Mouse (Mus musculus): ENCODE data around the gene Gm5415.
A peak's percentile ranks its signal among the peaks of the same experiment; 100 is the strongest.
"Not testable (repeated sequence)": the region's sequence is repeated elsewhere in the genome, so short reads cannot be mapped to it uniquely, and the experiment has no call there.

Gm5415 gene

DNA sequence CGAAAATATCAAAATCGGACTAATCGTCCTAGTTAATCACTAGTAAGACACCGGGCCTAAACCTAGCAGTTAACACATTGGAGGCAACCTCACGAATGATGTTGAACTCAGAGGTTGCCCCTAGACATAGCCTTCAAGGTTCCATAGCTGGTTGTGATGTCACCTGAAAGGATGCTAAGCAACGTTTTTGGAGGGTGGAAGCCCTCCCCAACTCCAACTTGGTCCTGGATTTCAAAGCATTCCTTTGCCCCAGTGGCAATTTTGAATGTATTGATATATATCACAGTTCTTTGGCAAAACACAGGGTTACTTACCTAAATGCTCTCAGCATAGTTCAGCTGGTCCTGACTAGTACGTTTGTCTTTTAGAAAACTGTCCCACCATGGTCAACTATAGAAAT lies at the start of gene Gm5415:
Gene Gm5415, minus strand, starts transcription at position 101 of the 400 bp plus-strand sequence.
- not testable (repeated sequence) for DNase-seq (ENCODE audit: low read depth, low spot score)

DNA sequence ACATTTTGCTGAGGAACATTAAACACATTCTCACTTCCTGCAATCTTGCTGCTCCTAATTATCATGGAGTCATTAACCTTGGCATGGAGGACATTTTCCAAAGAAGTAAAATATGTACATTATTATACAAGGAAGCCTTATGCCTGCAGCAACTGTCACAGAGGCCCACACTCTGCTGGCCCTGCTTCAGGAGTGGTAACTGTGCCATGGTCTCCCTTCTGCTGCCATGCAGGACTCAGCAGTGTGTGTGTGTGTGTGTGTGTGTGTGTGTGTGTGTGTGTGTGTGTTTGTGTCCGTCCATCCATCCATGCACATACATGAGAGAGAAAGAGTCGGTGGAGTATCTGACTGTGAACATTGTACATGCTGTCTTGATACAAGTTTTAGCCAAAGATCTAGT lies 21.8 kb upstream of the Gm5415 start:
- DNase-seq (ENCODE audit: low read depth, low spot score) = no peak

DNA sequence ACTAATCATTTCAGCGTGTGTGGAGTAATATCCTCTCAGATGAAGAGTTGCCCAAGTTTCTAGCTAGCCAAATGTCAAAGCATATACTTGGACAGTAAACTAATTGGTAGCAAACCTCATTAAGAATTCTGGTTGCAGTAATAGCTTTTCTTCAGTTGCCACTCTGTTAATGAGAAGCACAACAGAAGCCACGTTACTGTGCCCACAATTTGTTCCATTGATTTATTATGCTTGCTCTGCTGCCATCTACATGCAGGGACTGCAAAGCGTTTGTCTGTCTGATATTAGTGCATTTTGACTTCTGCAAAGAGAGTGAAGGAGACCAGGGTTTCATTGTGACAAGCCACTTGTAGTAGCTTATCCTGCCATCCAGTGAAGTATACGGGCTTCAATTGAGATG lies 6.8 kb upstream of the Gm5415 start:
- DNase-seq (ENCODE audit: low read depth, low spot score) = peak; percentile 46

DNA sequence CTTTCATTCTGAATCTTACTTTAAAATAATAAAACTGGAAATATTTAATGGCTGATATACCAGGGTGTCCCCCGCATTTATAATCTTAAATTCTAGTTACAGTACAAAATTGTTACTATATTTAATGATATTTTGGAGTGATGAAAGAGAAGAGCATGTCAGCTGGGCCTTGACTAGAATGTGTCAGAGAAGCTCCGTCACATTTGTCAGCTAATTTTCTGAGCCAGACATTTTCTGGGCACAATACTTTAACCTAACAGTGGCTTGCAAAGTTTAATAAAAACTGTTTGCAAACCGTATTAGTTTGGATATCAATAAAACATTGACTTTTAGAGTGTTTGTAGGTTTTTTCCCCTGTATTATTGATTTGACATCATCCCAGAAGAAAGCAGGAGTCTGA lies 6.4 kb upstream of the Gm5415 start:
- no peak for DNase-seq (ENCODE audit: low read depth, low spot score)

DNA sequence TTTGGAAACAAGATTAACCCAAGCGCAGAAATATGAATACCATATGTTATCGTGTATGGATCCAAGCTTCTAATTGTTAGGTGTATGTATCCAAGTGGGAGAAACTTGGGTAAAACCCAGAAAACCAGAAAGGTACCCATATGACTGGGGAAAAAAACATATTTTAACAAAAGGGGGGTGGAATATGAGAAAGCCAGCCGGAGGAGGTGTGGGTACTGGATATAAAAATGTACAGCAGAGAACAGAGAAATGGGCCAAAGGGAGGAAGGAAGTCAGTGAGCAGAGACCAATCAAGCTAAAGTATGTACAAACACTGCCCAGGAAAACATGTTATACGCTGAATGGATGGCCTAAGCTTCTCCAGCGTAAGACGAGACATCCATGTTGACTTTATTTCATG lies 43.7 kb downstream of the Gm5415 start:
- DNase-seq (ENCODE audit: low read depth, low spot score) = no peak

Measured in brain, embryonic 18.5 days (tissue).